Mouse (Mus musculus): ENCODE results near the gene Supt3. TPM values are rescaled to one million over a fixed set of nuclear protein-coding genes. Genes with fewer than 3 reads are reported as not detected.

Supt3 gene
- total and polyA plus RNA-seq, 2 experiments from 2014 or later = 3.2 to 24.5 TPM

GRCm38 (mm10) chr17:44948321-44948720 is 171.4 kb downstream of the Supt3 start:
- H3K9me3 ChIP-seq (ENCODE audit: low read length) = no peaks in the 10 kb centered on the region
- 98% methylated on average over 3 of the region's 3 CpGs for WGBS
- no peak for TF ChIP-seq CTCF (IDR thresholded peaks at IDR 0.05; ENCODE audit: low read depth)
- H3K27me3 ChIP-seq (ENCODE audit: insufficient read depth, low read length) = no peaks in the 10 kb centered on the region
- H3K36me3 ChIP-seq (ENCODE audit: insufficient read depth) = no peaks in the 10 kb centered on the region
- H3K9ac ChIP-seq = no peak overlapping the region
- H3K4me1 ChIP-seq (ENCODE audit: insufficient read depth) = no peaks in the 10 kb centered on the region
- no peak for DNase-seq
- no peak for ATAC-seq
- no peak overlapping the region for H3K4me2 ChIP-seq (ENCODE audit: low read depth)
- no peak overlapping the region for H3K27ac ChIP-seq (ENCODE audit: low read depth, low read length)
- no peak overlapping the region for H3K4me3 ChIP-seq (ENCODE audit: low read depth, low read length)

- Histone ChIP-seq H3K36me3 (ENCODE audit: insufficient read depth) (no peaks in the 10 kb centered on the region), H3K9me3 (ENCODE audit: low read length) (no peaks in the 10 kb centered on the region), H3K4me1 (ENCODE audit: insufficient read depth) (no peaks in the 10 kb centered on the region), H3K4me3 (ENCODE audit: low read depth, low read length) (no peak overlapping the region), H3K27ac (ENCODE audit: low read depth, low read length) (no peak overlapping the region), H3K27me3 (ENCODE audit: insufficient read depth, low read length) (no peaks in the 10 kb centered on the region), H3K9ac (no peak overlapping the region), H3K4me2 (ENCODE audit: low read depth) (no peak overlapping the region)
- 91% methylated on average over 2 of the region's 2 CpGs for WGBS
- no peak for TF ChIP-seq CTCF (IDR thresholded peaks at IDR 0.05; ENCODE audit: low read depth)
- no peak for DNase-seq
- no peak for ATAC-seq
Observed at GRCm38 (mm10) chr17:44956671-44957070, 179.7 kb downstream of the Supt3 start.

- Histone ChIP-seq H3K4me1 (ENCODE audit: insufficient read depth) (no peaks in the 10 kb centered on the region), H3K9ac (no peak overlapping the region), H3K4me3 (ENCODE audit: low read depth, low read length) (no peak overlapping the region), H3K36me3 (ENCODE audit: insufficient read depth) (no peaks in the 10 kb centered on the region), H3K9me3 (ENCODE audit: low read length) (no peaks in the 10 kb centered on the region), H3K4me2 (ENCODE audit: low read depth) (no peak overlapping the region), H3K27me3 (ENCODE audit: insufficient read depth, low read length) (no peaks in the 10 kb centered on the region), H3K27ac (ENCODE audit: low read depth, low read length) (no peak overlapping the region)
- DNase-seq (no peak), ATAC-seq (no peak; the same call in 1 of the 2 replicates)
- 63% methylated on average over 6 of the region's 6 CpGs for WGBS
- no peak for TF ChIP-seq CTCF (IDR thresholded peaks at IDR 0.05; ENCODE audit: low read depth)
Observed at GRCm38 (mm10) chr17:44963051-44963798, 186.3 kb downstream of the Supt3 start.

- ATAC-seq (no peak), DNase-seq (no peak)
- WGBS = 88% methylated on average over 1 of the region's 1 CpGs
- no peak overlapping the region for H3K27ac ChIP-seq (ENCODE audit: low read depth, low read length)
- H3K9me3 ChIP-seq (ENCODE audit: low read length) = no peaks in the 10 kb centered on the region
- no peak overlapping the region for H3K9ac ChIP-seq
- no peaks in the 10 kb centered on the region for H3K36me3 ChIP-seq (ENCODE audit: insufficient read depth)
- no peak overlapping the region for H3K4me2 ChIP-seq (ENCODE audit: low read depth)
- H3K4me3 ChIP-seq (ENCODE audit: low read depth, low read length) = no peak overlapping the region
- no peak for TF ChIP-seq CTCF (IDR thresholded peaks at IDR 0.05; ENCODE audit: low read depth)
- H3K27me3 ChIP-seq (ENCODE audit: insufficient read depth, low read length) = no peaks in the 10 kb centered on the region
- no peaks in the 10 kb centered on the region for H3K4me1 ChIP-seq (ENCODE audit: insufficient read depth)
Observed at GRCm38 (mm10) chr17:44967186-44967585, 190.2 kb downstream of the Supt3 start.

- TF ChIP-seq CTCF (IDR thresholded peaks at IDR 0.05; ENCODE audit: low read depth) = no peak
- H3K4me3 ChIP-seq (ENCODE audit: low read depth, low read length) = no peak overlapping the region
- ATAC-seq (no peak), DNase-seq (no peak)
- H3K4me2 ChIP-seq (ENCODE audit: low read depth) = no peak overlapping the region
- 93% methylated on average over 3 of the region's 3 CpGs for WGBS
- no peak overlapping the region for H3K9ac ChIP-seq
- H3K9me3 ChIP-seq (ENCODE audit: low read length) = no peaks in the 10 kb centered on the region
- no peaks in the 10 kb centered on the region for H3K27me3 ChIP-seq (ENCODE audit: insufficient read depth, low read length)
- no peaks in the 10 kb centered on the region for H3K4me1 ChIP-seq (ENCODE audit: insufficient read depth)
- H3K27ac ChIP-seq (ENCODE audit: low read depth, low read length) = no peak overlapping the region
- H3K36me3 ChIP-seq (ENCODE audit: insufficient read depth) = no peaks in the 10 kb centered on the region
Observed at GRCm38 (mm10) chr17:44970255-44970654, 193.3 kb downstream of the Supt3 start.

GRCm38 (mm10) chr17:44973489-44973888 is 196.5 kb downstream of the Supt3 start:
- Histone ChIP-seq H3K27me3 (ENCODE audit: insufficient read depth, low read length) (no peaks in the 10 kb centered on the region), H3K36me3 (ENCODE audit: insufficient read depth) (no peaks in the 10 kb centered on the region), H3K4me2 (ENCODE audit: low read depth) (no peak overlapping the region), H3K9me3 (ENCODE audit: low read length) (no peaks in the 10 kb centered on the region), H3K27ac (ENCODE audit: low read depth, low read length) (no peak overlapping the region), H3K4me3 (ENCODE audit: low read depth, low read length) (no peak overlapping the region), H3K9ac (no peak overlapping the region), H3K4me1 (ENCODE audit: insufficient read depth) (no peaks in the 10 kb centered on the region)
- no peak for TF ChIP-seq CTCF (IDR thresholded peaks at IDR 0.05; ENCODE audit: low read depth)
- 71% methylated on average over 4 of the region's 4 CpGs for WGBS
- ATAC-seq = no peak
- DNase-seq = no peak

- DNase-seq = no peak
- H3K27ac ChIP-seq (ENCODE audit: low read depth, low read length) = no peak overlapping the region
- no peak overlapping the region for H3K4me3 ChIP-seq (ENCODE audit: low read depth, low read length)
- no peaks in the 10 kb centered on the region for H3K4me1 ChIP-seq (ENCODE audit: insufficient read depth)
- ATAC-seq = no peak
- no peaks in the 10 kb centered on the region for H3K27me3 ChIP-seq (ENCODE audit: insufficient read depth, low read length)
- no peaks in the 10 kb centered on the region for H3K9me3 ChIP-seq (ENCODE audit: low read length)
- no peak overlapping the region for H3K4me2 ChIP-seq (ENCODE audit: low read depth)
- no peaks in the 10 kb centered on the region for H3K36me3 ChIP-seq (ENCODE audit: insufficient read depth)
- H3K9ac ChIP-seq = no peak overlapping the region
- 92% methylated on average over 2 of the region's 2 CpGs for WGBS
- TF ChIP-seq CTCF (IDR thresholded peaks at IDR 0.05; ENCODE audit: low read depth) = no peak
Observed at GRCm38 (mm10) chr17:44977690-44978089, 200.7 kb downstream of the Supt3 start.

All from forebrain, postnatal 0 days (tissue).